Mouse (Mus musculus) embryonic facial prominence, embryonic 14.5 days (tissue): ENCODE measurements around the gene Epo. TPM values are rescaled to one million over a fixed set of nuclear protein-coding genes. Genes with fewer than 3 reads are reported as not detected.

Experiments
- ATAC-seq: fragments of 200-750 bp; cut with Nextera tagmentation; 2 replicates; pipeline ENCODE4 v1.8.0; 2017; ENCODE audit warnings: low read depth, moderate number of reproducible peaks, moderate TSS enrichment
- DNase-seq: peaks from one replicate; pipeline ENCODE4 v3.0.0-alpha.2; 2015; ENCODE audit warnings: low spot score
- H3K27ac ChIP-seq: fragments of 300-500 bp; sonication (generic); replicated peaks from 2 replicates; pipeline ENCODE4 v1.5.1; 2014; ENCODE audit warnings: low read depth, mild to moderate bottlenecking, low read length, moderate library complexity
- H3K27me3 ChIP-seq: fragments of 300-500 bp; sonication (generic); replicated peaks from 2 replicates; pipeline ENCODE4 v1.6.1; 2014; ENCODE audit warnings: low read length; ENCODE audit not compliant: control insufficient read depth, insufficient read depth
- H3K36me3 ChIP-seq: fragments of 300-500 bp; sonication (generic); 2 replicates; pipeline ENCODE4 v1.6.1; 2014; ENCODE audit warnings: low read length, mixed read lengths; ENCODE audit not compliant: control insufficient read depth, insufficient read depth
- H3K4me1 ChIP-seq: fragments of 300-500 bp; sonication (generic); 2 replicates; pipeline ENCODE4 v1.6.1; 2014; ENCODE audit warnings: antibody characterized with exemption, low read length; ENCODE audit not compliant: control insufficient read depth, insufficient read depth
- H3K4me2 ChIP-seq: fragments of 300-500 bp; sonication (generic); 2 replicates; pipeline ENCODE4 v1.6.1; 2014; ENCODE audit warnings: low read depth, mild to moderate bottlenecking, low read length, moderate library complexity, mixed read lengths
- H3K4me3 ChIP-seq: fragments of 300-500 bp; sonication (generic); 2 replicates; pipeline ENCODE4 v1.5.1; 2014; ENCODE audit warnings: low read depth, mild to moderate bottlenecking, low read length
- H3K9ac ChIP-seq: fragments of 300-500 bp; sonication (generic); 2 replicates; pipeline ENCODE4 v1.6.1; 2014; ENCODE audit warnings: low read depth, mild to moderate bottlenecking, low read length, moderate library complexity, mixed read lengths
- H3K9me3 ChIP-seq: fragments of 300-500 bp; sonication (generic); 2 replicates; pipeline ENCODE4 v1.6.1; 2016; ENCODE audit warnings: low read length; ENCODE audit not compliant: control insufficient read depth
- WGBS: fragments of 180-500 bp; shearing (Covaris S2); extraction: QIAGEN DNeasy Blood & Tissue Kit; methylation state at CpG from one replicate; pipeline ENCODE4 v1.1.7; 2014; 5-methylcytosine and 5-hydroxymethylcytosine counted together
- polyA plus RNA-seq: library from polyadenylated mRNA; unstranded; fragments of >200 nt; fragmentation: Nextera tagmentation; extraction: Ambion mirVana; gene quantifications from 2 replicates; pipeline ENCODE4 v1.2.1, GENCODE M21; 2014

Epo gene
- polyA plus RNA-seq, 1 experiment from 2014 or later = not detected

GRCm38 (mm10) chr5:137532808-137533116, 280 bp downstream of the Epo start:
- Histone ChIP-seq H3K27ac (peak overlapping the region; percentile 93), H3K27me3 (no peaks in the 10 kb centered on the region), H3K9me3 (no peaks in the 10 kb centered on the region), H3K4me1 (no peaks in the 10 kb centered on the region), H3K9ac (peak overlapping the region; percentile 89), H3K4me3 (peak overlapping the region; percentile 83), H3K36me3 (peaks cover 26% of the 10 kb centered on the region), H3K4me2 (peak overlapping the region; percentile 96)
- DNase-seq (no peak), ATAC-seq (peak; percentile 0; the same call in 1 of the 2 replicates)
- WGBS = 0% methylated on average over 9 of the region's 12 CpGs

DNA sequence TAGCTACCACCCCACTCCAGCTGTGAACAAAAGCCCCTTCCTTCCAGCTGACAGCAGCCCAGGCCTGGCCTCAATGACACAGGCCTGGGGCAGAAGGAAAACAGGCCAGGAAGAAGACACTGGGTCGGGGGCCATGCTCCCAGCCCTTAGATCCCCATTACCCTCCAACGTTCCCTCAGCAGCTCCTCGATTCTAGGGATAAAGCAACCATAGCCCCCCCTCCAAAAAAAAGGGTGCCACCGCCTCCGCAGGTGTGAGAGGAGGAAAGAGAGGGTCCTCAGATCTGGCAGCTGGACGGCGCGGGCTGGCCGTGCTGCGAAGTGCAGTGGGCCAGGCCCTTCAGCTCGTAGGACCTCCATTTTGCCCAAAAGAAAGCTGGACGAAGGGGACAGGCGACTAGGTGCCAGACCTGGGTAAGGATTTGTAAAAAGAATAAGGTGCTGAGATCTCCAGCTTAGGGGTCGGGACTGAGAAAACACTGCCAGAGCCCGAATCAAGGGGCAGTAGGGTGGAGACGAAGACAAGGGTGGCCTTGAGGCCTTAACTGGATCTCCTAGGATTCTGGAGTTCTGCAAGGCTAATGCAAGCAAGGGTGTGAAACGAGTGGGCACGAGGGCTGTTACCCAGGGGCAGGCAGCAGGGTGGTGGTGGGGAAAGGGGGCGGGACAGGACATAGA, 773 bp downstream of the Epo start:
- ATAC-seq = no peak
- peak overlapping the region; percentile 89 for H3K9ac ChIP-seq
- WGBS = 1% methylated on average over 18 of the region's 19 CpGs
- no peaks in the 10 kb centered on the region for H3K4me1 ChIP-seq
- H3K4me2 ChIP-seq = peak overlapping the region; percentile 96
- no peak for DNase-seq
- H3K27me3 ChIP-seq = no peaks in the 10 kb centered on the region
- no peaks in the 10 kb centered on the region for H3K9me3 ChIP-seq
- peaks cover 31% of the 10 kb centered on the region for H3K36me3 ChIP-seq
- peak overlapping the region; percentile 93 for H3K27ac ChIP-seq
- peak overlapping the region; percentile 83 for H3K4me3 ChIP-seq

DNA sequence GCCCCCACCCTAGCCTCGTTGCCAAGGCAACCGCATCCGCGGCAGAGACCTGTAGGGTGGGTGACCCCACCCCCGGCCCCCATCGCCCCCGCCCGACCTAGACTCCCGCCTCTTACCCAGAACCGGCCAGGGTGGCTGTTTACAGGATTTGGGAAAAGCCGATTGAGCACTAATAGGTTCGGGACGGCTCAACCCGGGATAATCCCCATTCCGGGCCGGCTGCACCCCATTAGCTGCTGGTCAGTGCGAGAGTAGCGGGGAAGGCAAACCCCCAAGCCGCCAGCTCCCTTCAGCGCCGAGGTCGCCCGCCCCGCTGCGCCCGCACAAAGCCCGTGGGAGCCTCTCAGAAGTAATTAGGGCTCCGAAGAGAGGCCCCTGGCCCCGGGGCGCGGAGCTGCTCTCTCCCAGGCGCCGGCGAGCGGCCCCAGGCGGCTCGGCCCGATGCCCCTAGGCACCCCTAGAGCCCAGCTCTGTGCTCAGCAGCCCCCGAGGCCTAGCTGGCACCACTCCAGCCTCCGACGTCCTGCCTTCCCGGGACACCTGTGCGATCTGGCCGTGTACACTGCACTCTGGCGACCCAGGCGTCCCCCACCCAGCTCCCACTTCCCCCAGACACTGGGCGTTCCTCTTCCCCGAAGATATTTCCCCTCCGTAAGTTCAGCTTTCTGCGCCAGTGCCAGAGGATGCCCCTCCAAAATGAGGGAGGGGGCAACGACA, 1.5 kb downstream of the Epo start:
- Histone ChIP-seq H3K9ac (peak overlapping the region; percentile 89), H3K4me1 (no peaks in the 10 kb centered on the region), H3K4me2 (peak overlapping the region; percentile 96), H3K27ac (peak overlapping the region; percentile 93), H3K36me3 (peaks cover 38% of the 10 kb centered on the region), H3K27me3 (no peaks in the 10 kb centered on the region), H3K4me3 (peak overlapping the region; percentile 83), H3K9me3 (no peaks in the 10 kb centered on the region)
- 0% methylated on average over 35 of the region's 51 CpGs for WGBS
- ATAC-seq (peak; percentile 11), DNase-seq (no peak)

- Histone ChIP-seq H3K27ac (peak overlapping the region; percentile 93), H3K9me3 (no peaks in the 10 kb centered on the region), H3K9ac (peak overlapping the region; percentile 89), H3K4me3 (peak overlapping the region; percentile 83), H3K4me2 (peak overlapping the region; percentile 96), H3K4me1 (no peaks in the 10 kb centered on the region), H3K27me3 (no peaks in the 10 kb centered on the region), H3K36me3 (peaks cover 46% of the 10 kb centered on the region)
- ATAC-seq = peak; percentile 51
- WGBS = 0% methylated on average over 23 of the region's 46 CpGs
- peak; percentile 94 for DNase-seq
These were observed 2.2 kb downstream of the Epo start for GRCm38 (mm10) chr5:137530588-137531413.

DNA sequence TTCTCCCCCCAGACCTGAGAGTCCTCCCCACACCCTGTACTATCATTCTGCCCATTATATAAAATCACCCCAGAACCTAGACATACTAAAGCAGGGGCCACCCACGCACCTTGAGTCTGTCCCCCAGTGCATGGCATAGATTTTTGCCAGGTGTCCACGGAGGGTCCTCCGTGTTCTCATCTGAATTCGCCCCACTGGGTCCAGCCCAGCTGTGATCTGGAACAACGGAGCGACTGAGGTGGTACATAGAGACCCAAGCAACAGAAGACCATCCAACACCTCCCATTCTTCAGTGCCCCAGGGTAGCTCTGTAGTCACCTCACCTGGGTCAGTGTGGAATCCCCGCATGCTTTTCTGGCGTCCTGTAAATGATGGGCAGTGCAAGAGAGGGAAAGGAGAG, 3.0 kb downstream of the Epo start:
- Histone ChIP-seq H3K4me1 (no peaks in the 10 kb centered on the region), H3K36me3 (peaks cover 53% of the 10 kb centered on the region), H3K4me2 (peak overlapping the region; percentile 96), H3K27ac (peak overlapping the region; percentile 93), H3K9ac (peak overlapping the region; percentile 89), H3K9me3 (no peaks in the 10 kb centered on the region), H3K27me3 (no peaks in the 10 kb centered on the region), H3K4me3 (peak overlapping the region; percentile 83)
- ATAC-seq (no peak), DNase-seq (no peak)
- 73% methylated on average over 8 of the region's 8 CpGs for WGBS

DNA sequence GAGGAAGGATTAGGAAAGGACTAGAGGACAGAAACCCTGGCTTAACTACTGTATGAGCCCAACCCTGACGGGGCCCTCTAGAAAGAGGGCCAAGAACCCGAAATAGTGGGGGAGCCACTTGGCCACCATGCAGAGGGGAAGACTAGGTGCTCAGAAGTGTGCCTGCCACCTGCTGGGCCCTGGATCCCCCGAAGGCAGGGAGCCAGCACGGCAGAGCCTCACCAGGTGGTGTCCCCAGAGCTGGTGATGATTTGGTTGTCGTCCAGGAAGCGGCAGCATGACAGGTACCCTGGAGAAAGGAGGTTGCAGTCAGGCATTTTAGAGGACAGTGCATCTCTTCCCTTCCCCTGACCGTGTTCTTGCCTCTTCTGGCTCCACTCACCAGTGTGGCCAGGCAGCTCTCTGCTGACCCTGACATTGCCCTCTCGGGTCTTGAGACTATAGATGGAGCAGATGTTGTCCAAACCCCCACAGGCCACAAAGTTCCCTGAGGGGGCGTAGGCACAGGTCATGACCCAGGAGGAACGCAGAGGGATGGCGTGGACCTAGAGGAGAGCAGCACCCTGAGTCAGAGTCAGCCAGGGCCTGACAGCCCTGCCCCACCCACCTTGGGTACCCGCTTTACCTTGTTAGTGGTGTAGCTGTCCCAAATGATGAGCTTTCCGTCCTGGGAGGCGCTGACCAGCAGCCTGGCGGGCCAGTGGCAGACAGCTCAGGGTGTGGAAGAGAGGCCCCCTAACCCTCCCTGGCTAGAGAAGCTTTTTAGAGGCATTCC, 3.6 kb downstream of the Epo start:
- Histone ChIP-seq H3K4me3 (peak overlapping the region; percentile 83; the same call in 1 of the 2 replicates), H3K9ac (no peak overlapping the region), H3K27ac (0 out of 2 replicates have a peak overlapping the region, but pooled peaks have one; percentile 93), H3K36me3 (peaks cover 60% of the 10 kb centered on the region), H3K9me3 (no peaks in the 10 kb centered on the region), H3K4me1 (no peaks in the 10 kb centered on the region), H3K27me3 (no peaks in the 10 kb centered on the region), H3K4me2 (peak overlapping the region; percentile 96; the same call in 1 of the 2 replicates)
- DNase-seq = no peak
- no peak for ATAC-seq
- 68% methylated on average over 12 of the region's 15 CpGs for WGBS

GRCm38 (mm10) chr5:137528247-137528968, 4.6 kb downstream of the Epo start:
- H3K27ac ChIP-seq = no peak overlapping the region
- peaks cover 70% of the 10 kb centered on the region for H3K36me3 ChIP-seq
- H3K9ac ChIP-seq = no peak overlapping the region
- no peaks in the 10 kb centered on the region for H3K27me3 ChIP-seq
- 80% methylated on average over 22 of the region's 22 CpGs for WGBS
- H3K4me1 ChIP-seq = no peaks in the 10 kb centered on the region
- H3K4me2 ChIP-seq = no peak overlapping the region
- H3K4me3 ChIP-seq = no peak overlapping the region
- ATAC-seq (no peak), DNase-seq (no peak)
- H3K9me3 ChIP-seq = no peaks in the 10 kb centered on the region
